Mouse (Mus musculus) midbrain, embryonic 16.5 days (tissue): ENCODE data around the gene Ppp3r1. TPM values are rescaled to one million over a fixed set of nuclear protein-coding genes. Genes with fewer than 3 reads are reported as not detected.

Experiments used
- ATAC-seq: fragments of 200-750 bp; cut with Nextera tagmentation; 2 replicates; pipeline ENCODE4 v1.8.0; 2017; ENCODE audit warnings: moderate TSS enrichment
- H3K27ac ChIP-seq: fragments of 300-500 bp; sonication (generic); 2 replicates; pipeline ENCODE4 v1.5.1; 2014; ENCODE audit warnings: mild to moderate bottlenecking, low read length, mixed read lengths
- H3K27me3 ChIP-seq: fragments of 300-500 bp; sonication (generic); 2 replicates; pipeline ENCODE4 v1.6.1; 2014; ENCODE audit warnings: low read depth, low read length, mixed read lengths; ENCODE audit not compliant: control insufficient read depth, insufficient read depth
- H3K36me3 ChIP-seq: fragments of 300-500 bp; sonication (generic); 2 replicates; pipeline ENCODE4 v1.6.1; 2014; ENCODE audit warnings: mild to moderate bottlenecking, low read length, moderate library complexity, mixed read lengths; ENCODE audit not compliant: control insufficient read depth, insufficient read depth
- H3K4me1 ChIP-seq: fragments of 300-500 bp; sonication (generic); 2 replicates; pipeline ENCODE4 v1.6.1; 2014; ENCODE audit warnings: mild to moderate bottlenecking, low read length, mixed read lengths; ENCODE audit not compliant: control insufficient read depth, insufficient read depth
- H3K4me2 ChIP-seq: fragments of 300-500 bp; sonication (generic); 2 replicates; pipeline ENCODE4 v1.6.1; 2014; ENCODE audit warnings: mild to moderate bottlenecking, low read length, mixed read lengths
- H3K4me3 ChIP-seq: fragments of 300-500 bp; sonication (generic); 2 replicates; pipeline ENCODE4 v1.5.1; 2014; ENCODE audit warnings: low read depth, mild to moderate bottlenecking, low read length, moderate library complexity, mixed read lengths
- H3K9ac ChIP-seq: fragments of 300-500 bp; sonication (generic); 2 replicates; pipeline ENCODE4 v1.6.1; 2014; ENCODE audit warnings: low read depth, low read length, mixed read lengths
- H3K9me3 ChIP-seq: fragments of 300-500 bp; sonication (generic); replicated peaks from 2 replicates; pipeline ENCODE4 v1.6.1; 2014; ENCODE audit warnings: mild to moderate bottlenecking, low read length, mixed read lengths; ENCODE audit not compliant: control insufficient read depth, poor library complexity, severe bottlenecking
- WGBS: fragments of 180-500 bp; shearing (Covaris S2); extraction: QIAGEN DNeasy Blood & Tissue Kit; methylation state at CpG from one replicate; pipeline ENCODE4 v1.1.7; 2014; 5-methylcytosine and 5-hydroxymethylcytosine counted together
- polyA plus RNA-seq: library from polyadenylated mRNA; unstranded; fragments of >200 nt; fragmentation: Nextera tagmentation; extraction: Ambion mirVana; gene quantifications from 2 replicates; pipeline ENCODE4 v1.2.1, GENCODE M21; 2015

Ppp3r1 gene
- polyA plus RNA-seq, 1 experiment from 2014 or later: 220 TPM

- H3K27ac ChIP-seq: no peak overlapping the region
- H3K27me3 ChIP-seq: no peaks in the 10 kb centered on the region
- no peak overlapping the region for H3K4me2 ChIP-seq
- 54% methylated on average over 3 of the region's 3 CpGs for WGBS
- no peaks in the 10 kb centered on the region for H3K36me3 ChIP-seq
- H3K4me3 ChIP-seq: no peak overlapping the region
- H3K4me1 ChIP-seq: no peaks in the 10 kb centered on the region; the same call in 1 of the 2 replicates
- H3K9ac ChIP-seq: no peak overlapping the region
- no peaks in the 10 kb centered on the region for H3K9me3 ChIP-seq
- no peak for ATAC-seq
These were observed 29.7 kb downstream of the Ppp3r1 start for GRCm38 (mm10) chr11:17188786-17189185.

DNA sequence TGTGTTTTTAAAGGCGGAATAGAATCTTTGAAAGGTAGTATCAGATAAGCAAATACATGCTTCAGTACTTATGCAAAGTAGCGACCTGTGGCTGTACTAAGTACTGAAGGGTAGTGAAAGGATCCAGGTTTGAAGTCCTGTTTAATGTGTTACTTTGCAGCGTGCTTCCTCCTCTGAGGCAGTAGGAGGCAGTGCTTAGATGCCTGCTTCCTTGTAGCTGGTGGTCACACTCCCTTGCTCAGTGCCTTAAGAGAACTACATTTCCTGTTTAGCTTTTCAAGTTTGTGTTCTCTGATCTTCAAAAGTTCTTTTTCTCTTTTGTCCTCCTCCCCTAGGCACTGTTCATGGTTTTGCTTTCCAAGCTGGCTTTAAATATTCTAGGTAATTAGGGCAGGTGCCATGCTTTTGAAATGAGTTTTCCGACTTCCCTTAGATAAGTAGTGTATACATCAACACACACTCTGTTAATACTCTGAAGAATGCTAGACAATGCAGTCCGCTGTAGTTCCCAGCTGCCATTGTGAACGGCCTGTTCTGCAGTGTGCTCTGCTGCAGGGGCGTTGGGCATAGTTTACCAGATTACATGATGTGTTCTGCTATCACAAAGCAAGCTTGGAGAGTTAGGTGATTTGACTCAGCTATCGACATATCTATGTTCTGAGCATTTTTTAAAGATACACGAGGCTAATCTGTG lies 33.2 kb downstream of the Ppp3r1 start:
- Histone ChIP-seq H3K27ac (no peak overlapping the region), H3K9ac (no peak overlapping the region), H3K4me2 (no peak overlapping the region), H3K36me3 (peaks cover 13% of the 10 kb centered on the region; the same call in 1 of the 2 replicates), H3K9me3 (no peaks in the 10 kb centered on the region), H3K4me3 (no peak overlapping the region), H3K27me3 (no peaks in the 10 kb centered on the region), H3K4me1 (no peaks in the 10 kb centered on the region; the same call in 1 of the 2 replicates)
- 46% methylated on average over 9 of the region's 9 CpGs for WGBS
- ATAC-seq: peak; percentile 32; the same call in 1 of the 2 replicates

GRCm38 (mm10) chr11:17199170-17199569 lies 40.1 kb downstream of the Ppp3r1 start:
- Histone ChIP-seq H3K4me3 (no peak overlapping the region), H3K27ac (no peak overlapping the region), H3K9me3 (no peaks in the 10 kb centered on the region), H3K27me3 (no peaks in the 10 kb centered on the region), H3K9ac (no peak overlapping the region), H3K4me2 (no peak overlapping the region), H3K36me3 (peaks cover 24% of the 10 kb centered on the region; the same call in 1 of the 2 replicates), H3K4me1 (no peaks in the 10 kb centered on the region)
- WGBS: 95% methylated on average over 5 of the region's 5 CpGs
- ATAC-seq: no peak

DNA sequence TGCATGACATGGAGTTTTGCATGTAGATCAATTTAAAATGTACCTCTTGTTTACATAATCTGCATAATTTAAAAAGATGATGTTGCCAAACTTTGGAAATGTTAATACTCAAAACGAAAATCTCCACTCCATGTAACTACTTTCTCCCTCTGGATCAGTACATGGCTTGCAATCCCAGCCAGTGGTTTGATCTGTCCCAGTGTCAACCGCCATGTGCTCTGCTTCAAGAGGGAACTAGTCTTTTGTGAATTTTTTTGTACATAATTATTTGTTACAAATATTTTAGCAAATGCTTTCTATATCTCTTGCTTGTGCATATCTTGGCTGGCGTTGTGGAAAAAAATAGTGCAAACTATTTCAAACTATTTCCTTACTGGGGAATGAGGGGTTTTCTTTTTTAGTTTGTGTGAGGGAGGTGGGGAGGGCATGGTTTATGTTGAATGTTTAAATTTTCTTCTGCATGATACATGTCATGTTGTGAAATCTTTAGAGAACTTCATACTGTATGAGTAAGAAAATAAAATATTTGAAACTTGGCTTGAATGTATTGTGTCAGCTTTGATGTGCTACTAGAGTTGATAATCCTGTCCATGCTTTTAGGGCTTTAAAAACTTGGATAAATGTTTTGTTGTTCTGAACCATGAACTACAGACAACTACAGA lies 40.9 kb downstream of the Ppp3r1 start:
- Histone ChIP-seq H3K4me1 (no peaks in the 10 kb centered on the region), H3K27ac (no peak overlapping the region), H3K9me3 (no peaks in the 10 kb centered on the region), H3K4me3 (no peak overlapping the region), H3K27me3 (no peaks in the 10 kb centered on the region), H3K9ac (no peak overlapping the region), H3K36me3 (peaks cover 24% of the 10 kb centered on the region; the same call in 1 of the 2 replicates), H3K4me2 (no peak overlapping the region)
- WGBS: 96% methylated on average over 3 of the region's 3 CpGs
- ATAC-seq: no peak

GRCm38 (mm10) chr11:17200936-17201335 lies 41.9 kb downstream of the Ppp3r1 start:
- Histone ChIP-seq H3K27me3 (no peaks in the 10 kb centered on the region), H3K36me3 (peaks cover 15% of the 10 kb centered on the region; the same call in 1 of the 2 replicates)
- WGBS: 89% methylated on average over 4 of the region's 4 CpGs

GRCm38 (mm10) chr11:17202481-17202880 lies 43.4 kb downstream of the Ppp3r1 start:
- ATAC-seq: no peak
- 92% methylated on average over 6 of the region's 6 CpGs for WGBS
- no peaks in the 10 kb centered on the region for H3K4me1 ChIP-seq
- H3K36me3 ChIP-seq: peaks cover 9% of the 10 kb centered on the region; the same call in 1 of the 2 replicates
- H3K9me3 ChIP-seq: no peaks in the 10 kb centered on the region
- H3K27ac ChIP-seq: no peak overlapping the region
- H3K9ac ChIP-seq: no peak overlapping the region
- no peak overlapping the region for H3K4me3 ChIP-seq
- no peak overlapping the region for H3K4me2 ChIP-seq
- no peaks in the 10 kb centered on the region for H3K27me3 ChIP-seq

More at GRCm38 (mm10) chr11:17200936-17201335, 41.9 kb downstream of the Ppp3r1 start:
- Histone ChIP-seq H3K4me2 (no peak overlapping the region), H3K27ac (no peak overlapping the region), H3K4me1 (no peaks in the 10 kb centered on the region), H3K4me3 (no peak overlapping the region), H3K9ac (no peak overlapping the region), H3K9me3 (no peaks in the 10 kb centered on the region)
- no peak for ATAC-seq

GRCm38 (mm10) chr11:17211258-17212140 lies 52.4 kb downstream of the Ppp3r1 start, which contains the start of gene Pno1:
Gene Pno1 (minus strand): TSS chr11:17211568.
- Histone ChIP-seq H3K9ac (peak within 1 kb of the TSS; percentile 81), H3K4me3 (peak within 1 kb of the TSS; percentile 98), H3K27ac (peak within 1 kb of the TSS; percentile 91), H3K4me1 (peaks cover 22% of the 10 kb centered on the region), H3K27me3 (no peaks in the 10 kb centered on the region), H3K4me2 (peak within 1 kb of the TSS; percentile 81), H3K9me3 (no peaks in the 10 kb centered on the region), H3K36me3 (peaks cover 6% of the 10 kb centered on the region; the same call in 1 of the 2 replicates)
- ATAC-seq: peak; percentile 99
- WGBS: under 1% methylated on average over 63 of the region's 65 CpGs

GRCm38 (mm10) chr11:17212141-17212495 lies 53.1 kb downstream of the Ppp3r1 start:
- no peak for ATAC-seq
- peak overlapping the region; percentile 81 for H3K4me2 ChIP-seq
- H3K9me3 ChIP-seq: no peaks in the 10 kb centered on the region
- no peaks in the 10 kb centered on the region for H3K27me3 ChIP-seq
- H3K4me3 ChIP-seq: peak overlapping the region; percentile 98
- 3% methylated on average over 10 of the region's 10 CpGs for WGBS
- peak overlapping the region; percentile 81 for H3K9ac ChIP-seq
- peaks cover 6% of the 10 kb centered on the region; the same call in 1 of the 2 replicates for H3K36me3 ChIP-seq
- peak overlapping the region; percentile 91 for H3K27ac ChIP-seq
- peaks cover 22% of the 10 kb centered on the region for H3K4me1 ChIP-seq
